Mouse (Mus musculus): ENCODE data around the gene Dnajc28.

GRCm38 (mm10) chr16:91587730-91588453 lies 30.9 kb downstream of the Dnajc28 start:
- TF ChIP-seq POLR2A (IDR thresholded peaks at IDR 0.05; ENCODE audit: low read depth, low read length) (no peak), CTCF (IDR thresholded peaks at IDR 0.05; ENCODE audit: borderline replicate concordance, insufficient read depth, low read length) (no peak)

Measured in embryonic fibroblast, embryonic 13.5 days (primary cell).